Mouse (Mus musculus) CH12.LX (cell line): ENCODE data around the gene Zmynd10. TPM values are rescaled to one million over a fixed set of nuclear protein-coding genes. Genes with fewer than 3 reads are reported as not detected.

Experiments used
- DNase-seq: peaks from one replicate; pipeline ENCODE4 v3.0.0-alpha.2; 2013; ENCODE audit errors: extremely low read depth
- H3K27ac ChIP-seq: 2 replicates; pipeline ENCODE4 v1.5.1; 2012; ENCODE audit warnings: low read depth, mild to moderate bottlenecking, control low read depth, moderate library complexity; ENCODE audit not compliant: insufficient read depth
- H3K27me3 ChIP-seq: replicated peaks from 2 replicates; pipeline ENCODE3; 2012; ENCODE audit warnings: inconsistent platforms
- H3K36me3 ChIP-seq, 2 experiments: replicated peaks in 1 of 2; 2 replicates each; pipeline versions ENCODE3 to v1.6.1; 2012; ENCODE audit warnings: inconsistent platforms in 1 of 2, low read length in 1 of 2, mild to moderate bottlenecking in 1 of 2, mixed read lengths in 1 of 2, moderate library complexity in 1 of 2; ENCODE audit not compliant: control insufficient read depth in 1 of 2, insufficient read depth in 1 of 2
- H3K4me1 ChIP-seq, 2 experiments: 2 replicates each; pipeline ENCODE4 v1.6.1; 2012; ENCODE audit warnings: inconsistent platforms in 1 of 2, moderate library complexity in 1 of 2; ENCODE audit not compliant: insufficient read depth in 2 of 2, control insufficient read depth in 1 of 2
- H3K4me2 ChIP-seq: 2 replicates; pipeline ENCODE4 v1.6.1; 2012; ENCODE audit warnings: low read depth, mild to moderate bottlenecking, control low read depth; ENCODE audit not compliant: poor library complexity, insufficient read depth, severe bottlenecking
- H3K4me3 ChIP-seq, 3 experiments: fragments of 150-350 bp in 1 of 3; sonication (generic) in 1 of 3; replicated peaks in 1 of 3; 2 replicates each; pipeline versions ENCODE3 to v1.5.1; 2011 to 2012; ENCODE audit warnings: low read depth in 2 of 3, low read length in 2 of 3, mild to moderate bottlenecking in 2 of 3, moderate library complexity in 2 of 3, control low read depth in 1 of 3, improper control_type of control experiment in 1 of 3, inconsistent platforms in 1 of 3, mixed read lengths in 1 of 3; ENCODE audit not compliant: poor library complexity in 1 of 3
- H3K79me2 ChIP-seq: replicated peaks from 2 replicates; pipeline ENCODE4 v1.6.1; 2012; ENCODE audit warnings: mild to moderate bottlenecking, moderate library complexity; ENCODE audit not compliant: control insufficient read depth, poor library complexity, insufficient read depth, severe bottlenecking; ENCODE audit errors: extremely low read depth
- H3K9ac ChIP-seq: 2 replicates; pipeline ENCODE4 v1.6.1; 2012; ENCODE audit warnings: low read depth, mild to moderate bottlenecking, control low read depth, moderate library complexity; ENCODE audit not compliant: insufficient read depth
- H3K9me3 ChIP-seq: replicated peaks from 2 replicates; pipeline ENCODE3; 2012; ENCODE audit warnings: low read length, inconsistent platforms, mixed read lengths
- CHD1 ChIP-seq: IDR thresholded peaks from 2 replicates; pipeline ENCODE4 v1.6.1; 2012; ENCODE audit warnings: low read depth, low read length, improper control_type of control experiment, inconsistent platforms
- E2F4 ChIP-seq: IDR thresholded peaks from 2 replicates; pipeline ENCODE4 v1.6.1; 2011; ENCODE audit warnings: low read depth, low read length, improper control_type of control experiment; ENCODE audit not compliant: insufficient replicate concordance
- GABPA ChIP-seq: IDR thresholded peaks from 2 replicates; pipeline ENCODE4 v1.6.1; 2012; ENCODE audit warnings: low read depth, low read length, improper control_type of control experiment, inconsistent platforms; ENCODE audit not compliant: insufficient replicate concordance
- HCFC1 ChIP-seq: IDR thresholded peaks from 2 replicates; pipeline ENCODE4 v1.6.1; 2012; ENCODE audit warnings: low read depth, mild to moderate bottlenecking, inconsistent platforms, low read length, improper control_type of control experiment
- JUND ChIP-seq: conservative IDR thresholded peaks from 2 replicates; pipeline ENCODE4 v1.6.1; 2011; ENCODE audit warnings: low read depth, low read length, improper control_type of control experiment
- KAT2A ChIP-seq: IDR thresholded peaks from 2 replicates; pipeline ENCODE4 v1.6.1; 2012; ENCODE audit warnings: low read length, improper control_type of control experiment, inconsistent platforms; ENCODE audit not compliant: insufficient replicate concordance
- MAFK ChIP-seq: IDR thresholded peaks from 2 replicates; pipeline ENCODE4 v1.6.1; 2011; ENCODE audit warnings: low read length, improper control_type of control experiment; ENCODE audit not compliant: insufficient replicate concordance
- MXI1 ChIP-seq: IDR thresholded peaks from 2 replicates; pipeline ENCODE4 v1.6.1; 2011; ENCODE audit warnings: mild to moderate bottlenecking, low read depth, low read length, improper control_type of control experiment
- MYC ChIP-seq: IDR thresholded peaks from 2 replicates; pipeline ENCODE4 v1.6.1; 2011; ENCODE audit warnings: low read depth, mild to moderate bottlenecking, improper control_type of control experiment, low read length
- NELFE ChIP-seq: IDR thresholded peaks from 2 replicates; pipeline ENCODE4 v1.6.1; 2011; ENCODE audit warnings: low read depth, low read length, improper control_type of control experiment
- NRF1 ChIP-seq: IDR thresholded peaks from 2 replicates; pipeline ENCODE4 v1.6.1; 2014; ENCODE audit warnings: low read depth, mild to moderate bottlenecking, inconsistent platforms, low read length, improper control_type of control experiment, moderate library complexity
- PAX5 ChIP-seq: IDR thresholded peaks from 2 replicates; pipeline ENCODE4 v1.6.1; 2012; ENCODE audit warnings: low read length, inconsistent platforms, mixed read lengths
- RAD21 ChIP-seq: IDR thresholded peaks from 2 replicates; pipeline ENCODE4 v1.6.1; 2011; ENCODE audit warnings: low read depth, mild to moderate bottlenecking, low read length, improper control_type of control experiment, moderate library complexity
- SMC3 ChIP-seq: IDR thresholded peaks from 2 replicates; pipeline ENCODE4 v1.6.1; 2011; ENCODE audit warnings: low read depth, low read length, improper control_type of control experiment
- TBP ChIP-seq: conservative IDR thresholded peaks from 2 replicates; pipeline ENCODE4 v1.6.1; 2011; ENCODE audit warnings: low read depth, low read length, improper control_type of control experiment
- UBTF ChIP-seq: IDR thresholded peaks from 2 replicates; pipeline ENCODE4 v1.6.1; 2012; ENCODE audit warnings: low read depth, mild to moderate bottlenecking, inconsistent platforms, low read length, improper control_type of control experiment, moderate library complexity
- USF1 ChIP-seq: IDR thresholded peaks from 2 replicates; pipeline ENCODE4 v1.6.1; 2014; ENCODE audit warnings: low read depth, mild to moderate bottlenecking, inconsistent platforms, low read length, improper control_type of control experiment
- USF2 ChIP-seq: conservative IDR thresholded peaks from 2 replicates; pipeline ENCODE4 v1.6.1; 2011; ENCODE audit warnings: low read depth, low read length, improper control_type of control experiment
- ZKSCAN1 ChIP-seq: IDR thresholded peaks from 2 replicates; pipeline ENCODE4 v1.6.1; 2012; ENCODE audit warnings: low read depth, inconsistent platforms, low read length, improper control_type of control experiment, borderline replicate concordance
- dilution Hi-C: fragments of 300-500 bp; cut with MboI; formaldehyde crosslinking; loops from 2 replicates; pipeline ENCODE4 v1.14.3; 2020; ENCODE audit warnings: low sequenced_read_pairs; ENCODE audit not compliant: extremely low pct_unique_long_range_greater_than_20kb, extremely low pct_ligation_motif_present
- in situ Hi-C: fragments of 300-500 bp; cut with MboI; formaldehyde crosslinking; loops from 3 replicates; pipeline ENCODE4 v1.14.3; 2019; ENCODE audit warnings: low sequenced_read_pairs, low pct_ligation_motif_present, low pct_unique_long_range_greater_than_20kb, mixed read lengths
- polyA plus RNA-seq: library from polyadenylated mRNA; unstranded; fragments of >175 nt; gene quantifications from 2 replicates; pipeline ENCODE4 v1.2.1, GENCODE M21; 2012; ENCODE audit warnings: low read depth; ENCODE audit not compliant: insufficient read length
- total RNA-seq, 2 experiments: library from RNA; depleted of rRNA; stranded (reverse); fragments of 300-350 nt in 1 of 2; fragments of >200 nt in 1 of 2; gene quantifications; 2 replicates each; pipeline ENCODE4 v1.2.3; 2012 to 2014

Zmynd10 gene
- total and polyA plus RNA-seq, 3 experiments = 0.34 to 0.63 TPM; not detected in 1

DNA sequence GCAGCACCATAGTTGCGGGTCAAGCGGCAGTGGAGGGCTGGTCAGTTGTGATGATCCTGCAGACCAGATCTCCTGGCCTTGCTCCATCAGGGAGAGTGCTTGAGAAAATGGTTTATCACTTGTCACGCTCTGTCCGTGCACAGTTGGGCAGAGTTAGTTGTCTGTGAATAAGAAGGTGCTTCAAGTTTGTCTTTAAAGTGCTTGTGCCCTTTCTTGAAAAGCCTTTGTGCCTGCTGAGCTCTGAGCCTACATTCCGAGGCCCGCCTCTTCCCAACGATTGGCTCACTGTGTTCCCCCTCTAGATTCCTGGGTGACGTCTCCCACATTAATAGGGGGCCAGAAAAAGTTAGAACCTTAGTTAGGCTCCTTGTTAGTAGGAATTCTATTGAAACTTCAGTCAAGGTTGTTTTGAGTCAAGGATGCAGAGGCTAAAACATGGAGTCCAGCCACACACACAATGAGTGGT, 4.8 kb downstream of the Zmynd10 start:
- Histone ChIP-seq H3K79me2 (peaks cover 21% of the 10 kb centered on the region), H3K9ac (no peak overlapping the region), H3K27me3 (no peaks in the 10 kb centered on the region), H3K27ac (no peak overlapping the region), H3K4me3 (no peak overlapping the region), H3K4me1 (peaks cover 10 to 43% of the 10 kb centered on the region in 2 experiments), H3K4me2 (no peak overlapping the region), H3K36me3 (peaks cover 5 to 22% of the 10 kb centered on the region in 2 experiments), H3K9me3 (no peaks in the 10 kb centered on the region)
- TF ChIP-seq PAX5 = no peak
- dilution Hi-C loops (no loop called here), in situ Hi-C loops (no loop called here)
- DNase-seq = no peak

GRCm38 (mm10) chr9:107552690-107553393, 5.7 kb downstream of the Zmynd10 start:
- Histone ChIP-seq H3K36me3 (peaks cover 14 to 31% of the 10 kb centered on the region in 2 experiments), H3K79me2 (peaks cover 29% of the 10 kb centered on the region), H3K4me1 (peaks cover 10 to 33% of the 10 kb centered on the region in 2 experiments), H3K4me2 (no peak overlapping the region; the same call in 1 of the 2 replicates), H3K9ac (no peak overlapping the region), H3K9me3 (no peaks in the 10 kb centered on the region), H3K27ac (no peak overlapping the region), H3K27me3 (no peaks in the 10 kb centered on the region), H3K4me3 (peak overlapping the region in 1 of 3 experiments; percentile 81)
- DNase-seq = no peak
- TF ChIP-seq KAT2A (no peak), MYC (no peak), USF1 (no peak), JUND (no peak), NELFE (no peak), SMC3 (no peak), GABPA (no peak), USF2 (no peak), MXI1 (no peak), RAD21 (no peak), CHD1 (no peak), UBTF (no peak), ZKSCAN1 (no peak), TBP (no peak), E2F4 (no peak), HCFC1 (no peak), NRF1 (no peak), MAFK (no peak)
- dilution Hi-C loops = no loop called here
- in situ Hi-C loops = no loop called here
